Mouse (Mus musculus) intestine, embryonic 15.5 days (tissue): ENCODE measurements at regions not wholly inside any gene's neighbourhood (a gene's known extent, or its start where the extent isn't known, plus 50 kb on each side); places are given as distances from the start of the nearest gene placed in this dataset.

Experiments used
- ATAC-seq: fragments of 200-750 bp; cut with Nextera tagmentation; 2 replicates; pipeline ENCODE4 v1.8.0; 2017; ENCODE audit warnings: moderate TSS enrichment, moderate library complexity
- H3K27ac ChIP-seq: fragments of 300-500 bp; sonication (generic); 2 replicates; pipeline ENCODE4 v1.5.1; 2015; ENCODE audit warnings: mild to moderate bottlenecking, inconsistent platforms
- H3K27me3 ChIP-seq: fragments of 300-500 bp; sonication (generic); replicated peaks from 2 replicates; pipeline ENCODE4 v1.6.1; 2015; ENCODE audit warnings: inconsistent platforms
- H3K36me3 ChIP-seq: fragments of 300-500 bp; sonication (generic); 2 replicates; pipeline ENCODE4 v1.6.1; 2015; ENCODE audit warnings: inconsistent platforms
- H3K4me1 ChIP-seq: fragments of 300-500 bp; sonication (generic); replicated peaks from 2 replicates; pipeline ENCODE4 v1.6.1; 2015; ENCODE audit warnings: inconsistent platforms
- H3K4me2 ChIP-seq: fragments of 300-500 bp; sonication (generic); replicated peaks from 2 replicates; pipeline ENCODE4 v1.6.1; 2015; ENCODE audit warnings: mild to moderate bottlenecking, inconsistent platforms
- H3K4me3 ChIP-seq: fragments of 300-500 bp; sonication (generic); replicated peaks from 2 replicates; pipeline ENCODE4 v1.5.1; 2015; ENCODE audit warnings: inconsistent platforms
- H3K9ac ChIP-seq: fragments of 300-500 bp; sonication (generic); 2 replicates; pipeline ENCODE4 v1.6.1; 2015; ENCODE audit warnings: inconsistent platforms
- H3K9me3 ChIP-seq: fragments of 300-500 bp; sonication (generic); 2 replicates; pipeline ENCODE4 v1.6.1; 2016; ENCODE audit warnings: inconsistent platforms
- WGBS: fragments of 180-500 bp; shearing (Covaris S2); methylation state at CpG from one replicate; pipeline ENCODE4 v1.1.7; 2015; 5-methylcytosine and 5-hydroxymethylcytosine counted together

GRCm38 (mm10) chr19:35890191-35890590 lies 167.1 kb downstream of the Htr7 start:
- no peaks in the 10 kb centered on the region for H3K9me3 ChIP-seq
- H3K27me3 ChIP-seq, result no peaks in the 10 kb centered on the region
- H3K4me1 ChIP-seq, result no peaks in the 10 kb centered on the region
- H3K27ac ChIP-seq, result no peak overlapping the region
- 81% methylated on average over 4 of the region's 4 CpGs for WGBS
- no peak for ATAC-seq
- no peak overlapping the region for H3K4me3 ChIP-seq
- H3K36me3 ChIP-seq, result no peaks in the 10 kb centered on the region
- no peak overlapping the region for H3K9ac ChIP-seq
- no peak overlapping the region for H3K4me2 ChIP-seq

- no peak overlapping the region for H3K9ac ChIP-seq
- H3K36me3 ChIP-seq, result no peaks in the 10 kb centered on the region
- ATAC-seq, result no peak
- no peak overlapping the region for H3K27ac ChIP-seq
- H3K4me1 ChIP-seq, result no peaks in the 10 kb centered on the region
- no peak overlapping the region for H3K4me3 ChIP-seq
- H3K9me3 ChIP-seq, result no peaks in the 10 kb centered on the region
- H3K27me3 ChIP-seq, result no peaks in the 10 kb centered on the region
- WGBS, result 68% methylated on average over 5 of the region's 5 CpGs
- no peak overlapping the region for H3K4me2 ChIP-seq
Measured at GRCm38 (mm10) chr19:35886270-35886669, 171.0 kb downstream of the Htr7 start.

- no peaks in the 10 kb centered on the region for H3K36me3 ChIP-seq
- no peak overlapping the region for H3K4me2 ChIP-seq
- no peak overlapping the region for H3K27ac ChIP-seq
- 92% methylated on average over 13 of the region's 13 CpGs for WGBS
- no peaks in the 10 kb centered on the region for H3K27me3 ChIP-seq
- no peak for ATAC-seq
- H3K9ac ChIP-seq, result no peak overlapping the region
- H3K4me1 ChIP-seq, result no peaks in the 10 kb centered on the region
- no peak overlapping the region for H3K4me3 ChIP-seq
- no peaks in the 10 kb centered on the region for H3K9me3 ChIP-seq
Measured at GRCm38 (mm10) chr19:35881810-35882485, 175.4 kb downstream of the Htr7 start.

- no peaks in the 10 kb centered on the region for H3K36me3 ChIP-seq
- no peak overlapping the region for H3K9ac ChIP-seq
- ATAC-seq, result no peak
- WGBS, result 76% methylated on average over 1 of the region's 1 CpGs
- no peaks in the 10 kb centered on the region for H3K4me1 ChIP-seq
- no peak overlapping the region for H3K4me2 ChIP-seq
- H3K9me3 ChIP-seq, result no peaks in the 10 kb centered on the region
- H3K4me3 ChIP-seq, result no peak overlapping the region
- no peaks in the 10 kb centered on the region for H3K27me3 ChIP-seq
- H3K27ac ChIP-seq, result no peak overlapping the region
Measured at GRCm38 (mm10) chr19:35875464-35875863, 181.8 kb downstream of the Htr7 start.

- ATAC-seq, result no peak
- Histone ChIP-seq H3K4me2 (no peak overlapping the region), H3K9ac (no peak overlapping the region), H3K9me3 (no peaks in the 10 kb centered on the region), H3K4me3 (no peak overlapping the region), H3K4me1 (no peaks in the 10 kb centered on the region), H3K36me3 (no peaks in the 10 kb centered on the region), H3K27ac (no peak overlapping the region), H3K27me3 (no peaks in the 10 kb centered on the region)
- WGBS, result 77% methylated on average over 4 of the region's 4 CpGs
Measured at GRCm38 (mm10) chr19:35870720-35871119, 186.6 kb downstream of the Htr7 start.

GRCm38 (mm10) chr19:35868543-35868942 lies 188.8 kb downstream of the Htr7 start:
- no peaks in the 10 kb centered on the region for H3K9me3 ChIP-seq
- no peaks in the 10 kb centered on the region for H3K4me1 ChIP-seq
- H3K9ac ChIP-seq, result no peak overlapping the region
- no peak overlapping the region for H3K4me2 ChIP-seq
- no peak for ATAC-seq
- 77% methylated on average over 3 of the region's 3 CpGs for WGBS
- H3K27me3 ChIP-seq, result no peaks in the 10 kb centered on the region
- no peak overlapping the region for H3K27ac ChIP-seq
- no peak overlapping the region for H3K4me3 ChIP-seq
- H3K36me3 ChIP-seq, result no peaks in the 10 kb centered on the region

- H3K9ac ChIP-seq, result no peak overlapping the region
- no peaks in the 10 kb centered on the region for H3K36me3 ChIP-seq
- no peaks in the 10 kb centered on the region for H3K4me1 ChIP-seq
- H3K4me3 ChIP-seq, result no peak overlapping the region
- H3K4me2 ChIP-seq, result no peak overlapping the region
- H3K27ac ChIP-seq, result no peak overlapping the region
- ATAC-seq, result no peak
- H3K27me3 ChIP-seq, result no peaks in the 10 kb centered on the region
- 84% methylated on average over 6 of the region's 6 CpGs for WGBS
- H3K9me3 ChIP-seq, result no peaks in the 10 kb centered on the region
Measured at GRCm38 (mm10) chr19:35863049-35863448, 194.3 kb downstream of the Htr7 start.

- H3K9ac ChIP-seq, result no peak overlapping the region
- 51% methylated on average over 4 of the region's 4 CpGs for whole genome bisulfite sequencing
- H3K4me3 ChIP-seq, result no peak overlapping the region
- no peaks in the 10 kb centered on the region for H3K36me3 ChIP-seq
- no peak overlapping the region for H3K27ac ChIP-seq
- ATAC-seq, result no peak
- H3K4me1 ChIP-seq, result no peaks in the 10 kb centered on the region
- no peaks in the 10 kb centered on the region for H3K9me3 ChIP-seq
- no peaks in the 10 kb centered on the region for H3K27me3 ChIP-seq
- H3K4me2 ChIP-seq, result no peak overlapping the region
Measured at GRCm38 (mm10) chr19:35861421-35861820, 195.9 kb downstream of the Htr7 start.

GRCm38 (mm10) chr19:35832992-35833391 lies 224.3 kb downstream of the Htr7 start:
- H3K36me3 ChIP-seq, result no peaks in the 10 kb centered on the region
- H3K9ac ChIP-seq, result no peak overlapping the region
- H3K4me1 ChIP-seq, result no peaks in the 10 kb centered on the region
- no peaks in the 10 kb centered on the region for H3K9me3 ChIP-seq
- H3K4me2 ChIP-seq, result no peak overlapping the region
- H3K27ac ChIP-seq, result no peak overlapping the region
- 14% methylated on average over 4 of the region's 4 CpGs for WGBS
- peak; percentile 51; the same call in 1 of the 2 replicates for ATAC-seq
- H3K4me3 ChIP-seq, result no peak overlapping the region
- H3K27me3 ChIP-seq, result no peaks in the 10 kb centered on the region

GRCm38 (mm10) chr19:35826074-35826473 lies 231.2 kb downstream of the Htr7 start:
- Histone ChIP-seq H3K4me3 (no peak overlapping the region), H3K4me2 (no peak overlapping the region), H3K9ac (no peak overlapping the region), H3K27ac (no peak overlapping the region), H3K4me1 (no peaks in the 10 kb centered on the region), H3K9me3 (no peaks in the 10 kb centered on the region), H3K36me3 (no peaks in the 10 kb centered on the region), H3K27me3 (no peaks in the 10 kb centered on the region)
- 57% methylated on average over 2 of the region's 2 CpGs for WGBS
- ATAC-seq, result no peak

GRCm38 (mm10) chr19:35819626-35820025 lies 237.7 kb downstream of the Htr7 start:
- Histone ChIP-seq H3K36me3 (no peaks in the 10 kb centered on the region), H3K27me3 (no peaks in the 10 kb centered on the region), H3K4me2 (no peak overlapping the region), H3K4me1 (no peaks in the 10 kb centered on the region), H3K9me3 (no peaks in the 10 kb centered on the region), H3K9ac (no peak overlapping the region), H3K4me3 (no peak overlapping the region), H3K27ac (no peak overlapping the region)
- WGBS, result 90% methylated on average over 1 of the region's 1 CpGs
- ATAC-seq, result no peak

GRCm38 (mm10) chr19:35794661-35795060 lies 262.6 kb downstream of the Htr7 start:
- H3K4me1 ChIP-seq, result no peaks in the 10 kb centered on the region
- H3K9ac ChIP-seq, result no peak overlapping the region
- no peaks in the 10 kb centered on the region for H3K36me3 ChIP-seq
- no peak overlapping the region for H3K27ac ChIP-seq
- no peaks in the 10 kb centered on the region for H3K9me3 ChIP-seq
- 69% methylated on average over 3 of the region's 3 CpGs for WGBS
- H3K4me3 ChIP-seq, result no peak overlapping the region
- no peaks in the 10 kb centered on the region for H3K27me3 ChIP-seq
- no peak overlapping the region for H3K4me2 ChIP-seq
- ATAC-seq, result no peak

- Histone ChIP-seq H3K9me3 (no peaks in the 10 kb centered on the region), H3K27ac (no peak overlapping the region), H3K9ac (no peak overlapping the region), H3K4me3 (no peak overlapping the region), H3K36me3 (no peaks in the 10 kb centered on the region), H3K27me3 (no peaks in the 10 kb centered on the region), H3K4me2 (no peak overlapping the region), H3K4me1 (no peaks in the 10 kb centered on the region)
- no peak for ATAC-seq
- 90% methylated on average over 6 of the region's 6 CpGs for WGBS
Measured at GRCm38 (mm10) chr19:35787246-35788021, 269.9 kb downstream of the Htr7 start.
